Mouse (Mus musculus): Measurements from ENCODE around the gene Mfap1b. TPM values are rescaled to one million over a fixed set of nuclear protein-coding genes. Genes with fewer than 3 reads are reported as not detected.

Gene Mfap1b
- polyA plus RNA-seq, 1 experiment = 47.3 TPM

- H3K4me1 ChIP-seq (ENCODE audit: control insufficient read depth, insufficient read depth, low read length) = peaks cover 5% of the 10 kb centered on the region
- H3K27ac ChIP-seq (ENCODE audit: insufficient read depth, low read depth, low read length) = no peak overlapping the region
- TF ChIP-seq POLR2A (IDR thresholded peaks at IDR 0.05; ENCODE audit: borderline replicate concordance, low read depth, low read length) (no peak), CTCF (IDR thresholded peaks at IDR 0.05; ENCODE audit: low read depth, low read length) (no peak)
- H3K4me3 ChIP-seq (ENCODE audit: insufficient read depth, low read length) = no peak overlapping the region
Observed at GRCm38 (mm10) chr2:121460071-121460470, 13.8 kb downstream of the Mfap1b start.

- peak within 1 kb of the TSS; percentile 40 for H3K27ac ChIP-seq (ENCODE audit: insufficient read depth, low read depth, low read length)
- H3K4me1 ChIP-seq (ENCODE audit: control insufficient read depth, insufficient read depth, low read length) = peaks cover 19% of the 10 kb centered on the region
- TF ChIP-seq CTCF (IDR thresholded peaks at IDR 0.05; ENCODE audit: low read depth, low read length) = no peak
- TF ChIP-seq POLR2A (IDR thresholded peaks at IDR 0.05; ENCODE audit: borderline replicate concordance, low read depth, low read length) = no peak
- H3K4me3 ChIP-seq (ENCODE audit: insufficient read depth, low read length) = peak within 1 kb of the TSS; percentile 74
Observed at GRCm38 (mm10) chr2:121456692-121457642, 16.9 kb downstream of the Mfap1b start, which contains the start of gene Serinc4. TSS of gene Serinc4 (minus strand) at chr2:121456781.

GRCm38 (mm10) chr2:121455534-121455933 is 18.3 kb downstream of the Mfap1b start:
- H3K27ac ChIP-seq (ENCODE audit: insufficient read depth, low read depth, low read length) = no peak overlapping the region
- H3K4me1 ChIP-seq (ENCODE audit: control insufficient read depth, insufficient read depth, low read length) = peaks cover 26% of the 10 kb centered on the region
- TF ChIP-seq CTCF (IDR thresholded peaks at IDR 0.05; ENCODE audit: low read depth, low read length) = no peak
- TF ChIP-seq POLR2A (IDR thresholded peaks at IDR 0.05; ENCODE audit: borderline replicate concordance, low read depth, low read length) = no peak
- no peak overlapping the region for H3K4me3 ChIP-seq (ENCODE audit: insufficient read depth, low read length)

GRCm38 (mm10) chr2:121453917-121454316 is 19.9 kb downstream of the Mfap1b start:
- no peak for TF ChIP-seq CTCF (IDR thresholded peaks at IDR 0.05; ENCODE audit: low read depth, low read length)
- Histone ChIP-seq H3K4me3 (ENCODE audit: insufficient read depth, low read length) (no peak overlapping the region), H3K4me1 (ENCODE audit: control insufficient read depth, insufficient read depth, low read length) (peaks cover 26% of the 10 kb centered on the region), H3K27ac (ENCODE audit: insufficient read depth, low read depth, low read length) (no peak overlapping the region)

GRCm38 (mm10) chr2:121452990-121453389 is 20.9 kb downstream of the Mfap1b start, which contains the start of gene Hypk:
TSS of gene Hypk (plus strand) at chr2:121453290.
- TF ChIP-seq POLR2A (IDR thresholded peaks at IDR 0.05; ENCODE audit: borderline replicate concordance, low read depth, low read length) (no peak), CTCF (IDR thresholded peaks at IDR 0.05; ENCODE audit: low read depth, low read length) (no peak)
- Histone ChIP-seq H3K4me3 (ENCODE audit: insufficient read depth, low read length) (no peak within 1 kb of the TSS), H3K27ac (ENCODE audit: insufficient read depth, low read depth, low read length) (peak within 1 kb of the TSS; percentile 51), H3K4me1 (ENCODE audit: control insufficient read depth, insufficient read depth, low read length) (peaks cover 26% of the 10 kb centered on the region)

GRCm38 (mm10) chr2:121452361-121452760 is 21.5 kb downstream of the Mfap1b start:
- Histone ChIP-seq H3K27ac (ENCODE audit: insufficient read depth, low read depth, low read length) (peak overlapping the region; percentile 51), H3K4me1 (ENCODE audit: control insufficient read depth, insufficient read depth, low read length) (peaks cover 32% of the 10 kb centered on the region), H3K4me3 (ENCODE audit: insufficient read depth, low read length) (no peak overlapping the region)
- TF ChIP-seq CTCF (IDR thresholded peaks at IDR 0.05; ENCODE audit: low read depth, low read length) (no peak), POLR2A (IDR thresholded peaks at IDR 0.05; ENCODE audit: borderline replicate concordance, low read depth, low read length) (no peak)

- TF ChIP-seq CTCF (IDR thresholded peaks at IDR 0.05; ENCODE audit: low read depth, low read length) = no peak
- TF ChIP-seq POLR2A (IDR thresholded peaks at IDR 0.05; ENCODE audit: borderline replicate concordance, low read depth, low read length) = no peak
- Histone ChIP-seq H3K4me1 (ENCODE audit: control insufficient read depth, insufficient read depth, low read length) (peaks cover 35% of the 10 kb centered on the region), H3K4me3 (ENCODE audit: insufficient read depth, low read length) (peak overlapping the region; percentile 83), H3K27ac (ENCODE audit: insufficient read depth, low read depth, low read length) (peak overlapping the region; percentile 78)
Observed at GRCm38 (mm10) chr2:121450093-121450492, 23.8 kb downstream of the Mfap1b start.

GRCm38 (mm10) chr2:121449545-121450011 is 24.3 kb downstream of the Mfap1b start:
- Histone ChIP-seq H3K4me1 (ENCODE audit: control insufficient read depth, insufficient read depth, low read length) (peaks cover 35% of the 10 kb centered on the region), H3K27ac (ENCODE audit: insufficient read depth, low read depth, low read length) (peak overlapping the region; percentile 78), H3K4me3 (ENCODE audit: insufficient read depth, low read length) (peak overlapping the region; percentile 83)
- no peak for TF ChIP-seq POLR2A (IDR thresholded peaks at IDR 0.05; ENCODE audit: borderline replicate concordance, low read depth, low read length)
- TF ChIP-seq CTCF (IDR thresholded peaks at IDR 0.05; ENCODE audit: low read depth, low read length) = no peak

GRCm38 (mm10) chr2:121448739-121449535 is 24.9 kb downstream of the Mfap1b start, which contains the start of gene Serf2:
TSS of gene Serf2 (plus strand) at chr2:121449195.
- Histone ChIP-seq H3K4me3 (ENCODE audit: insufficient read depth, low read length) (peak within 1 kb of the TSS; percentile 83), H3K27ac (ENCODE audit: insufficient read depth, low read depth, low read length) (peak within 1 kb of the TSS; percentile 78), H3K4me1 (ENCODE audit: control insufficient read depth, insufficient read depth, low read length) (peaks cover 35% of the 10 kb centered on the region)
- TF ChIP-seq CTCF (IDR thresholded peaks at IDR 0.05; ENCODE audit: low read depth, low read length) (no peak), POLR2A (IDR thresholded peaks at IDR 0.05; ENCODE audit: borderline replicate concordance, low read depth, low read length) (no peak)

Data from bone marrow macrophage, adult 2 months (primary cell).